Mouse (Mus musculus): ENCODE results near the gene Zfp668.

The Zfp668 gene

DNA sequence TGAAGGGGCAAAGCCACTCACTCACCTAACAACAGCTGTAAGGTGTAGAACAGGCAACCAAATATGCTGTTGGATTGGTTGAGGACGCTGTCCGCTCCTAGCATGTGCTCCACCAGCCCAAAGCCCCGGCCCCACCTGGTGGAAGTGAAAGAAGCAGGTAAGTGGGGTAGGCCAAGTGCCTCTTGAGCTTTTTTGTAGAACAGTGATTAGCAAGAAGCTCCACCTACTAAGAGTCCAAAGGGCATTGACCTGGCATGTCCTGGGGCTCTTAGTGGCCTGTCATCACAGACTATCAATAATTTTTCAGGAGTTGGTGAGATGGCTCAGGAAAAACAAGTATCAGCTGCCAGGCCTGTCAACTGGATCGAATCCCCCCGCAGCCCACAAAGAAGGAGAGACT is 17.9 kb upstream of the Zfp668 start:
- DNase-seq: no peak

DNA sequence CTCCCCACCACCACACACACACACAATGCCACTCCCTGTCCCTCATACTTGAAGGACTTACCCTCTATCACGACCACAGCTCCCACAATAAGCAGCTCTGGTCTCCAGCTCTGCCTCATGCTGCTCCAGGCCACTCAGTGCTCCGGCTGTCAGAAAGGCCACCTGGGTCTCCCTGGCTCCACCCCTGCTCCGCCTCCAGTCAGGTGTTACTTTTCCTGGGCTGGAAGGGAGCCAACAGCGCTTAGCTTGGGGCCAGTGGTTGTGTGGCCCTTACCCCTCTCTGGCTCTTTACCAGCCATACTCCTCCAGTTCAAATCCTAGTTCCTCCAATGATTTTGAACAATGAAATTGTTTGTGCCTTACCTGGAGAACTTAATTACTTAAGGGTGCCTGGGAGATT is 14.2 kb upstream of the Zfp668 start, which contains the start of gene Prss53:
Prss53 (minus strand) TSS at position 173 of the 400 bp plus-strand sequence.
- DNase-seq: peak in 1 of 2 experiments; percentile 43

DNA sequence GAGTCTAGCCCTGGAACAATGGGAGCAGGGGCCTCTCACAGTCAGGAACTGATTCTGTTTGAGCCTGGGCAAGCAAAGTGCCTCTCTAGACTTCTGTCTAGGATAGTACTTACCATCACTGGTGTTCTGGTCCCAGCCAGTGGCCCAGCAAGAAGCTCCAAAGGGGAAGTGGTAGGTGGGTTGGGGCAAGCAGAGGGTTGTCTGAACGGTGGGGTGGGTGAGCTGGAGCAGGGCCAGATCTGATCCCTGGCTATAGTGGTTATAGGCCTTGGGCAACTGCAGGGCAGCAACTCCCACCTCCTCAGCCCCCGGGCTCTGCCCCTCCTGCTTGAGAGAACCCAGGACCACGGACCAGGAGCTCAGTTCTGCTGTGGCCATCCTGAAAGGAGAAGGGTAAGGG is 12.2 kb upstream of the Zfp668 start:
- DNase-seq: no peak

DNA sequence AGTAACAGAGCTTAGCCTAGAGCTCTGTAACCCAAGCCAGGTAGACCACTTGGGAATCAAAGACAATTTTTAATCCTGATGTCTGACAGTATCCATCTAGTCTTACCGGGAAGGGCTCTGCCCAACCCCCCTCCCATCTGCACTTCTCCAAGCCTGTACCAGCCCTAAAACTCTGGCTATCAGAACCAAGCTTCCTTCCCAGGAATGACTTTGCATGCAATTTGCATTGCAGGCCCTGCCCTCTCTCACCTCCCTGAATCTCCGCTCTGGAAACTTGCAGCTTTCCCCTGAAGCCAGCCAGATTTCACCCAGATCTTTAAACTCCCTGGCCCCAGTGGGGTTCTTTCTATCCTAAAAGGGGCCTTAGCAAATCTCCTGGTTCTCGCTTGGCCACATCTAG is 11.2 kb upstream of the Zfp668 start:
- DNase-seq: no peak

DNA sequence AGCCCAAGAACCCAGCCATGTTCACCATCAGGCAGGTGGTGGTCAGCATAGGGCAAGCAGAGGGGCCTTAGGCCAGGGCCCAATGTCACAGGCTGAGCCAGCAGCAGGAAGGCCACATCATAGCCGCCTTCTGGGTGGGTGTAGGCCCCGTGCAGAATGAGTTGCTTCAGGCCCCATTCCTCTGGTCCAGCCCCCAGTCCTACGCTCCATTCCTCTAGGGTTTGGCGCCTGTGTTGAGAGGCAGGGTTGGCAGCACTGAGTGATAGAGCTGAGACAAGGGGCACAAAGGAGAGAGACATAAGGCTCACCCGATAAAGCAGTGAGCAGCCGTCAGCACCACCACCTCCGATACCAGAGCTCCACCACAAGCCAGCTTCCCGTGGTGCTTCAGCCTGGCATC is 10.6 kb upstream of the Zfp668 start:
- DNase-seq: no peak

DNA sequence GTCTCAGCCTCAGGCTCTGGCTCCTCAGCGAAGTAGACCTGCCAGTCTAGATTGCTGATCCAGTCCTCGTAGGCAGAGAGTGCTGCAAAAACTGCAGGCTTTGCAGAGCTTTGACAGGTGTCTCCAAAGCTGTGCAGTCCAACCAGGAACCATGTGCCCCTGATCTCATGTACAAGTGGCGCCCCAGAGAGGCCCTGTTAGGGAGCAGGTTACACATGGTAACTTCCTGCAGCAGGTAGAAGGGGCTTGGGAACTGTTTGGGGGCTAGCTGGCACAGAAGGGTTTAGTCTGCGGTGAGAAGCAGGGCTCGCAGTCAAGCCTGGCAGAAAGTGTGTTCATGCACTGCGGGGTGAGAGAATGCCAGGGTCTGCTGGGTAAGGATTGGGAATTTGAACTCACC is 9.9 kb upstream of the Zfp668 start:
- no peak for DNase-seq

DNA sequence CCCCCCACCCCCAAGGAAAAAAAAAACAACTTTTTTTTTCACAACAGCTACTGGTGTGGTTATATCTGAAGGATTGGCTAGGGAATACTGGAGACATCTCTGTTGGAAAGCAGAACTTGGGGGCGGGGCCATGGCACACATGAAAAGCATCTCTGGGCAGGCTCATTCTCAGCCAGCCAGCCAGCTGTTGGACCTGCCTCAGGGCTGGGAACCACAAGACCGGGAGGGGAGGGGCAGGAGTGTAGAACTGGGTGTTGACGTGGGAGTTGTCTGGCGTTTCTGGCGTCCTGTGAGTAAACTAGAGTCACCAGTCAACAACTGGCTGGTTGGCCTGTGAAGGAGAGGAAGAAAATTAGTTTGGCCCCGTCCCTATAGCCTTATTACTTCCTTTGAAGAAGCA is 9.3 kb upstream of the Zfp668 start:
- DNase-seq: no peak

DNA sequence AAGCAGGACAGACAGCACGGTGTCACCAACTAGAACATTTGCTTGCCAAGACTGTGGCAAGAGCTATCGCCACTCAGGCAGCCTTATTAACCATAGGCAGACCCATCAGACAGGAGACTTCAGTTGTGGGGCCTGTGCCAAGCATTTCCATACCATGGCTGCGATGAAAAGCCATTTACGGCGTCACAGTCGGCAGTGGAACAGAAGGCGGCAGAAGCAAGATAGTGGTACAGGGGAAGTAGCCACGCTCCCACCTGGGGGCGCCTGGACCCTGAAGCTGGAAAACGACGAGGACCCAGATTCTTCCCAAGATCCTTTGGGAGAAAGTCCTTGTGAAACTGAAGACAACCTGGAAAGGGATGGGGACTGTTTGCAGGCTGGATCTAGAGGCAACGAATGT is 3.8 kb upstream of the Zfp668 start:
- DNase-seq: no peak

DNA sequence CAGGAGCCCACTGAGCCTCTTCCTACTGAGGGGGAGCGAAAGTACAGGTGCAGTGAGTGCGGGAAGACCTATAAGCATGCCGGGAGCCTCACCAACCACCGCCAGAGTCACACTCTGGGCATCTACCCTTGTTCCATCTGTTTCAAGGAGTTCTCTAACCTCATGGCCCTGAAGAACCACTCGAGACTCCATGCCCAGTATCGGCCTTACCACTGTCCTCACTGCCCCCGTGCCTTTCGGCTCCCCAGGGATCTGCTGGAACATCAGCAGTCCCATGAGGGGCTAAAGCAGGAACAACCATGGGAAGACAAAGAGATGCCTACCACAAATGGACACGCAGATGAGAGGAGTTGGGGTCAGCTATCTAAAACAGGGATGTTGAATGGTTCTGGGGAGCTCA is 2.7 kb upstream of the Zfp668 start:
- no peak for DNase-seq

DNA sequence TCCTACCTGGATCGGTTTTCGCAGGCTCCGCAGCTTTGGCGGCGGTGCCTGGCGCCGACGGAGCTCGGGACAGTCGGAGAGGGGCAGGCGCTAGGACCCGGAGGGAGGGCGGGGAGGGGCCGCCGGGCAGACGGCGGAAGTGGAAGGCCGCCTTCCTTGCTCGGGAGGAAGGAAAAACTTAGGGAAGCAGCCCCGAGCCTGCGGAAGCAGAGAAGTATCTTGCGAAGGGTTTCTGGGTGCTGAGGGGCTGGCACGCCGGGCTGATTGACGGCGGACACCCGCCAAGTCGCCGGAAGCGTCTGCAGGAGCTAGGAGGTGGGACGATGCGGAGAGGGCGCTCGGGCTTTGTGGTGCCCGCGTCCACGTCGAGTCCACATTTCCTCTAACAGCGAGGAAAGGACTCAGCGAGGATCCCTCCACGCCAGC is 574 bp downstream of the Zfp668 start, which contains the start of gene Zfp646:
Zfp646 (plus strand) TSS at position 181 of the 426 bp plus-strand sequence.
- DNase-seq: no peak

DNA sequence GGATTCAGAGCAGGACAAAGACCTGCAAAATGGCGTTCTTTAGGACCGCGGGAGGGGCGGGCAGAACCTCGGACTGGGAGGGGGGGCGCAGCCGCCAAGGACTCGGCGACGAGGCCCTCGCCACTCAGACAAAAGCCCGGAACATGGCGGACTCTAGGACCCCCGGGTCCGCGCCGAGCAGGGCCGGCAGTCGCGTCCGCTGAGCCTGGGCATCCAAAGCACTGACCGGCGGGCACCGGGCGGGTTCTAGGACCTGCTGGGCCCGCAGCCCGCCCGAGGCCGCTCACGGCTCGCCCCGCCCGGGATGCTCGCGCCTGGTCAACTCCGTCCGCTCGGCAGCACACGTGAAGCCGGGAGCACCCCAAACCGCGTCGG is 1.0 kb downstream of the Zfp668 start:
- peak; percentile 97 to 98 for DNase-seq

DNA sequence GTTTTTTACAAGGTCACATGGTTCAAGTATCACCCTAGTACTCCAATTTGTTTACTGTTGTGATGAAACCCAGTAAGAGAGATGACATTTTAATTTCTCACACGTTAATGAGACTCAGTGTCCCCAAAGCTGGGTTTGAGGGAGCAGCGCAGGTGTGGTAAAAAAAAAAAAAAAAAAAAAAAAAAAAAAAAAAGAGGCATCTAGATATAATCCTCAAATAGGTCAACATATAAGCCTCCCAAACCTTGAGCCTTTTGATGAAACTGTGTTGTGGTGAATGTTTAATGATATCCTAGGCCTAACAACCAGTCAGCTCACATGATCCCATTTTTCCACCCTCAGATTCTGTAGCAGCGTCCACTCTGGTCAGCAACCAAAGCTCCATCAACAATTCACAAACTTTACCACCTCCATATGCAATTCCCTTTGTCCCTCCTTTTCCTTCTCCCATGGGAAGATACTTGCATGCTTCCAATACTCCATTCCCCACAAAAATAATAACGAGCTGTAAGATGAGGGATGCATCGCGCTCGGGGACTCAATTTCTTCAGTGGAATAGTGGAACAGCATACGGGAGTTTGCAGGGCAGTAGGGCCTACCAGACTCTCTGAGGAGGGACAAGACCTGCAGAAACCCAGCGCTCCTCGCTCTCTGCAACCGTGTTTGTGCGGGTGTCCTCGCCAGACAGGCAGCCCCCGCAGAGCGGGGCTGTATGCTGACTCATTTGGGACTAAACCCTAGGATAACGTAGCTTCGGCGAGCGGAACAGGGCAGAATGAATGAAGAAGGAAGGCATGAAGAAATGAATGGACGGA is 1.6 kb downstream of the Zfp668 start:
- no peak for DNase-seq

DNA sequence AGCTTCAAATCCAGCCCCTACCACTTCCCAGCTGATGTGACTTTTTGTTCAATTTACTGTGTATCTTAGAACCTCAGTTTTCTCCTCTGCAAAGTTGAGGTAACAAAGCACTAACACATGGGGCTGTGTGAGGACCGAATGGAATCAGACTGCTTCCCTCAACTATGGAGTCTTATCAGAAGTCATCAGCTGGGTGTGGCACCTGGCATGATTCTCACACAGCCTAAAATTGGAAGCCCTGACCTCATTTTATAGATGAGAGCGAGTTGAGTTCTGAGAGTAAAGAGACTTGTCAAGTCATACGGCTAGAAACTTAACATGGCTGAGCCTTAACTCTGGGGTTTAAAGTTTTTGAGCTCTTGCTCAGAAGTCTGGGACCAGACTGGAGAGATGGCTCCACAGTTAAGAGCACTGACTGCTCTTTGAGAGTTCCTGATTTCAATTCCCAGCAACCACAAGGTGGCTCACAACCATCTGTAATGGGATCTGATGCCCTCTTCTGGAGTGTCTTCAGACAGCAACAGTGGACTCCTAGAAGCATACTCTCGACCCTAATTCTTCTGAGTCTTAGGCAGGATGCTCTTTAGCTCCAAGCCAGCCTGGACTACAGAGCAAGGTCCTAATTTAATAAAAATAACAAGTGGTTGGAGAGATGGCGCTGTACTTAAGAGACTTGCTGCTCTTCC is 6.3 kb downstream of the Zfp668 start:
- DNase-seq: no peak

DNA sequence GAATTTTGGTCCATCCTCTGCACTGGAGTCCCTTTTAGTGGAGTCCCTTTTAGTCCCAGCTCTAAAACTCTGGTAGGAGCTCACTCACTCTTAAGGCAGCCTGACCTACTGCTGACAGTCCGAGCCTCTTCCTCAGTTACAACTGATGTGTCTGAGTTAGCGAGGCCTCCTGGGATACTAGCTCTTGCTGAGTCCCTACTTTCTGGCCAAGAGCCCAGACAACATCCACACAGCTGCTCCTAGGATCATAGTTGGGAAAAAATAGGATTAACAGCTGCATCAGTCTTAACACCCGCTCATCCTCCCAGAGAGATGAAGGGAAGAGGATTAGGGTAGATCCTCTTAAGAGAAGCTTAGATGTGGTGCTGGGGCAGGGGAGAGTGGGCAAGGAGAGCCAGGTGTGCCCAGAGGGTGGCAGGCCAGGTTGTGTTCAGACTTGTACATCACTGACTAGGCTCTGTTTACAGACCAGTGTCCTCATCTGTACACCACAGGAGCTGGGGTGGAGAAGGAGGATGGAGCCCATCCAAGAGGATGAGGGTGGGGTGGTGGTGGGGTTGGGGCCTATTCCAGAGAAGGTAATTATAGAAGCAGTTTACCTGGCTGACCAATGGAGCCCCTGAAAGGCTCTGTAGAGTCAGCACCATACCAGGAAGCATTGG is 7.3 kb downstream of the Zfp668 start:
- DNase-seq: no peak

DNA sequence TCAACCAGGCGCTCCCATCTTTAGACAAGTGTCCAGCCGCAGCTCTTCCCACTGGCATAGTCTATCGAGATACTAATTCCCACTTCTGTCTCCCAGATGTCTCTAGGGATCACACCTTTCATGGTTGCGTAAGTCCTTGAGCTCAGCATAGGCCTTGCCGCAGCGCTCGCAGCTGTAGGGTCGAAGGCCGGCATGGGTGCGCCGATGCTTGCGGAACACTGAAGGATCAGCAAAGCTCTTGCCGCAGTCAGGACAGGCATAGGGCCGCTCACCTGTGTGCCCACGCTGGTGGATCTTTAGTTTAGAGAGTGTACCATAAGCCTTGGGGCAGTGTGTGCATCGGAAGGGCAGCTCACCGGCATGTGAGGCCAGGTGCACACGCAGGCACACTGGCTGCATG is 9.0 kb downstream of the Zfp668 start:
- no peak for DNase-seq

DNA sequence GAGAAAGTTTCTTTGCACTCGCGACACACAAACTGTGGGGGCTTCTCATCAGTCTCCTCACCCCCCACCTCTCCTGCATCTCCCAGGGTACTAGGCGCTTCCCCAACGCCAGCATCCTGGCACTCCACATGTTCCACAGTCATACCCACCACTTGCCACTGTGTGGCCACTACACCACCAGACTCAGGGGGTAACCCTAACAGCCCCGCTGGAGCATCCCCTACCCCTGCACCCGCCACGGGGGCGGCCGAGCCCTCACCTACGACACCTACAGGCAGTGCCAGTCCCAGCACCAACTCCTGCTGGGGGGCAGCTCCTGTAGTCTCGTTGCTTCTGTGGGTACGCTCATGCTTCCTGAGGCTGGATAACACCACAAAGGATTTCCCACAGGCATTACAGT is 10.2 kb downstream of the Zfp668 start:
- no peak for DNase-seq

DNA sequence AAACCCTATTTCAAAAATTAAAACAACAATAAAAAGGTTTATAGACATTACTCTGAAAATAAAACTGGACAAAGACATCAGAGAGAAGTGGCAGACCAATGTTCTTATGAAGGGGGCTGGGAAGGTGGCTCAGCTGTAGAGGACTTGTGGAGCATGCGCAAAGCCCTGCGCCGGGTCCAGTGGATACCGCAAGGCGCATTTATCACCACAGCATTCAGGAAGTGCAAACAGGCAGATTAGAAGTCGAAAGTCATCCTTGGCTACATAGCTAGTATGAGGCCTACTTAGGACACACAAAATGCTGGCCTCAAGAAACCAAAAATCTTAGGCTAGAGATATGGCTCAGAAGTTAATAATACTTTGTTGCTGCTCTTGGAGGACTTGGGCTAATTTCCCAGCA is 18.4 kb downstream of the Zfp668 start:
- DNase-seq: no peak

DNA sequence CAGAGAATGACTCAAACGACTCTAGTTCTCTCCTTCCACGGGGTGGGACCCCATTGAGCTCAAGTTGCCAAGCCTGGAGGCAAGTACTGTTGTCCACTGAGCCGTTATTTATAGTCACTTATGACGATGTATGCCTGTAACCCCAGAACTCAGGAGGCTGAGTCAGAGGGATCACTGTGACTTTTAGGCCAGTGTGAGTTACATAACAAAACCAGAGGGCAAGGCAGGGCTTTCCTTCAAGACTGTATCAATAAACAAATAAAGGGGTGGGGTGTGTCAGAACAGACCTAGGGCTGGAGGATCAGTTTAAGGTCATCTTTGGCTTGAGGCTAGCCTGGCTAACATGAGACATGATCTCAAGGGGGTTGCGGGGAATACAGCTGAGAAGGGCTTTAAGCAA is 25.7 kb downstream of the Zfp668 start:
- DNase-seq: no peak

DNA sequence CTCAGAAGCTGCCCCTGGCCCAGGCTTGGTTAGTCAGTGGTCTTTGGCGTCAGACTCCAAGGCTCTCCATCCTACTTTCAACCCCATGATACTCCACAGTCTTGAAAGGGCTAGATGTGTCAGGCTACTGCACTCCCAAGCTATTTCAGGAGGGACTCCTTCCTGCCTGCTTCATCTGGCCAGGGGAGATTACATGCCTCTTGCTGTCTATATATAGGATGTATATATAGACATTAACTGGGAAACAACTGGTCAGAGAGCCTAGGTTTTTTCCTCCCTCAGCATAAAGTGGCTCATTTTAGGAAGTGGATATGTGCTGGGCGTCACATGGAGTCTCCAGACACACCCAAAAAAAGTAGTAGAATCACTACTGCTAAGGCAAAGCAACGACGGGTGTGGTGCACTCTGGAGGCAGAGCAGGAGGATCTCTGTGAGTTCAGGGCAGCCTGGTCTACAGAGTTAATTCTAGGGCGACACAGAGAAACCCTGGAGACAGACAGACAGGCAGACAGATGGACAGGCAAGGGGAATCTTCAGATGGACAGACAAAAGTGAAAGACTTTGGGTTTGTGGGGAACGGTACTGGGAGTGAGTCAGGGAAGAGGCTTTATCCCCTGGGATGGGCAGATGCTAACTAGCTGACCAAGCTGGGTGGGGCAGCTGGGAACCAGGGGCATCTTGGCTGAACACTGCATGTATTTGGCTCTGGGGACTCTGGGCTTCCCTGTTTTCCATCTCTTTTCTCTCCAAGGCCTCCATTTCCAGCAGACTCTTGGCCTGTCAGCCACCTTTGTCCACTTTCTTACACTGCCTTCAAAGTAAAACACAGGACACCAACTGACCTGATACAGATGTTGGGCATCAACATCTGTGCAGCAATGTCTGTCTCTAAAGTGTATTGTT is 26.4 kb downstream of the Zfp668 start:
- DNase-seq: no peak

DNA sequence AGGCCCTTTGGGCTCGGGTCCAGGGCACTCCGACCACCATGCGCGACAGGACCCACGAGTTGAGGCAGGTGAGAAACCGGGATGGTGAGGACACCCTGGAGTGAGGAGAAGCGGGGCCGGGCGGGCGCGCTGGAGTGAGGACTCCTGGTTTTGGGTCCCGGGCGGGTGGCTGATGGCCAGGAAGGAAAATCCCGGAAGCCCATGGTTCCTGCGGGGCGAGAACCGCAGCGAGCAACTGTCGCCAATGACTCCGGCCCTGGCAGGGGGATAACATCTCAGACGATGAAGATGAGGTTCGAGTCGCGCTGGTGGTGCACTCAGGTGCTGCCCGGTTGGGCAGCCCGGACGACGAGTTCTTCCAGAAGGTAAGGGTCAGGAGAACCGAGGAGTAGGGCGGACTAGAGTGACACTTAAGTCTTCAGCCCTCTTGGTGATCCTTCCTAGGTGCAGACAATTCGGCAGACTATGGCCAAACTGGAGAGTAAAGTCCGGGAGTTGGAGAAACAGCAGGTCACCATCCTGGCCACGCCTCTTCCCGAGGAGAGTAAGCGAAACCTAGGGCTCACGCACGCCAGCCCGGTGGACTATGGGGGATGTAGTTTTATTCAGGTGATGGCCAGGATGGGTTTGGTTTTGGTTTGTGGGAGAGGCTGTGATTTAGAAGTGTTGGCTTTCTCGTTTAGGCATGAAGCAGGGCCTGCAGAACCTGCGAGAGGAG is 34.5 kb downstream of the Zfp668 start:
- peak; percentile 86 to 87 for DNase-seq

DNA sequence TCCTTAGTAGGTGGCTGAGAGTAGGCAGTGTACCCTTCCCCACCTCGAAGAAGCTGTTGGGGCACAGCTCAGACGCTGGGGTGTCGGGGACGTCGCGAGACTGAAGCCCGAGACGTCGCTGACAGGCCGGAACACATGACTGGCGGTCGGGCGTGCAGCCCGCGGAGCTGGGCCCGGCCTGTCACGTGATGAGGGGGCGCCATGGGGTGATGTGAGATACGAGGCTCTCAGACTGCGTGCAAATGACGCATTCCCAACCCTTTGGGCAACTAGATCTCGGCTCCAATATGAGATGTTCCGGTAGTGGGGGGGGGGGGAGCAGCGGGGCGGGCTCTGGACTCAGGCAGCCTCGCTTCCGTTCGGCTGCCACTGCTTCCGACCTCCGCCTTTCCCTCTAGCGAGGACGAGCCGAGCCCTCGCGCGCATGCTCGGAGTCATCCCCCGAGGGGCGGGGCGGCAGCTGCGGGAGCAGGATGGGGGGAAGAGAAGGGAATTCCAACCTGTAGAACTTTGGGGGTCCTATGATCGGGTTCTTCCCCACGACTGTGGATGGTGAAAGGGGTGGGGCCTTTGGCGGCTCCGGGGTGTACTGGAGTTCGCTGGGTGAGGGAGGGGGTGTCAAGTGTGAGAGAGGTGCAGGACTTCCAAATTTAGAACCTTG is 35.2 kb downstream of the Zfp668 start:
- peak; percentile 97 to 98 for DNase-seq
